ENCODE assay signal across 8 mouse cellular contexts in genomic region chr7:132754389-132754750, GRCm38 (mm10). TPM values are rescaled to one million over a fixed set of nuclear protein-coding genes. Genes with fewer than 3 reads are reported as not detected.
DNase-seq lines count a peak whose midpoint lies in the region.

No protein-coding gene starts in this region.

- H3K9me3 ChIP-seq in hindbrain, embryonic 10.5 days: no peaks in the 10 kb centered on the region

- WGBS in hindbrain, embryonic 10.5 days: 57% methylated on average over 3 of the region's 3 CpGs

- no peak overlapping the region for H3K4me3 ChIP-seq in hindbrain, embryonic 10.5 days

- peak overlapping the region; percentile 75 for H3K27ac ChIP-seq in hindbrain, embryonic 10.5 days

- no peaks in the 10 kb centered on the region for H3K27me3 ChIP-seq in hindbrain, embryonic 10.5 days (ENCODE audit: insufficient read depth, poor library complexity, severe bottlenecking)

- H3K36me3 ChIP-seq in hindbrain, embryonic 10.5 days: peaks cover 51% of the 10 kb centered on the region

- peak; percentile 65 to 69 for DNase-seq in cerebellum, postnatal 14 days
- DNase-seq in cerebellum, adult 9-10 months: no peak
- peak; percentile 51 for DNase-seq in retina, postnatal 1 day
- no peak for DNase-seq in retina, embryonic 14.5 days (ENCODE audit: low spot score)
- peak; percentile 13 for DNase-seq in hindbrain, embryonic 10.5 days (ENCODE audit: low spot score)
- DNase-seq in lung, postnatal 4 days: peak; percentile 47 to 71
- no peak for DNase-seq in layer of hippocampus, postnatal 14 days (ENCODE audit: low spot score in 2 of 2)
- no peak for DNase-seq in left cerebral cortex, adult 11 months (ENCODE audit: low spot score)

- H3K4me1 ChIP-seq in hindbrain, embryonic 10.5 days (replicated peaks): peaks cover 22% of the 10 kb centered on the region

RNA-seq across cellular contexts. Expression of gene Fam53b, which starts 59.3 kb away (rescaled TPM):
- polyA plus RNA-seq in hindbrain, embryonic 10.5 days (2016; fragmentation: Nextera tagmentation; extraction: Ambion mirVana): 25.5 and 27.7 TPM in 2 replicates
- total RNA-seq in layer of hippocampus, postnatal 14 days (2021): 10 to 100 TPM; 26.4 to 27.2 TPM

Comparison
In these comparisons a context has a peak if more than half of its experiments do, and no peak if none do; other contexts are left out.
1. DNase-seq: peak in cerebellum, postnatal 14 days (2 of 2), retina, postnatal 1 day (single experiment), hindbrain, embryonic 10.5 days (single experiment) and lung, postnatal 4 days (2 of 2); none in cerebellum, adult 9-10 months (single experiment), retina, embryonic 14.5 days (single experiment), layer of hippocampus, postnatal 14 days (0 of 2) and left cerebral cortex, adult 11 months (single experiment).